Mouse (Mus musculus) kidney, adult 2 months (tissue): ENCODE measurements at regions not wholly inside any gene's neighbourhood (a gene's known extent, or its start where the extent isn't known, plus 50 kb on each side); places are given as distances from the start of the nearest gene placed in this dataset.

Experiments used
- DNase-seq: peaks from one replicate; pipeline ENCODE4 v3.0.0; 2021
- H3K27ac ChIP-seq: fragments of 200-500 bp; 2 replicates; pipeline ENCODE4 v1.5.1; 2012; ENCODE audit warnings: low read depth, low read length, control low read depth, inconsistent platforms; ENCODE audit not compliant: insufficient read depth
- H3K27me3 ChIP-seq: fragments of 200-500 bp; replicated peaks from 2 replicates; pipeline ENCODE4 v1.6.1; 2012; ENCODE audit warnings: mild to moderate bottlenecking, moderate library complexity, low read length, inconsistent platforms; ENCODE audit not compliant: control insufficient read depth, insufficient read depth
- H3K36me3 ChIP-seq: fragments of 200-500 bp; 2 replicates; pipeline ENCODE4 v1.6.1; 2012; ENCODE audit warnings: mild to moderate bottlenecking, moderate library complexity, low read length, inconsistent platforms; ENCODE audit not compliant: control insufficient read depth, insufficient read depth
- H3K4me1 ChIP-seq: fragments of 200-500 bp; 2 replicates; pipeline ENCODE4 v1.6.1; 2011; ENCODE audit warnings: low read length; ENCODE audit not compliant: control insufficient read depth, insufficient read depth
- H3K4me3 ChIP-seq: fragments of 200-500 bp; 2 replicates; pipeline ENCODE4 v1.5.1; 2011; ENCODE audit warnings: mild to moderate bottlenecking, low read depth, low read length, control low read depth; ENCODE audit not compliant: insufficient read depth
- CTCF ChIP-seq: fragments of 200-500 bp; conservative IDR thresholded peaks from 2 replicates; pipeline ENCODE4 v1.5.1; 2011; ENCODE audit warnings: low read depth, mild to moderate bottlenecking, control low read depth, low read length, moderate library complexity, mixed read lengths; ENCODE audit not compliant: insufficient read depth, insufficient read length
- POLR2A ChIP-seq: fragments of 200-500 bp; IDR thresholded peaks from one replicate; pipeline ENCODE4 v1.6.1; 2011; ENCODE audit warnings: low read depth, low read length, control low read depth
- WGBS: fragments of 180-500 bp; shearing (Covaris S2); methylation state at CpG from one replicate; pipeline ENCODE4 v1.1.7; 2018; 5-methylcytosine and 5-hydroxymethylcytosine counted together

- Histone ChIP-seq H3K27me3 (no peaks in the 10 kb centered on the region), H3K4me1 (no peaks in the 10 kb centered on the region), H3K4me3 (no peak overlapping the region), H3K27ac (no peak overlapping the region), H3K36me3 (no peaks in the 10 kb centered on the region)
- DNase-seq, result no peak
- WGBS, result 35% methylated on average over 4 of the region's 4 CpGs
- no peak for TF ChIP-seq CTCF
- TF ChIP-seq POLR2A, result no peak
Observed at GRCm38 (mm10) chr7:95810096-95810495, 360.9 kb upstream of the Tenm4 start.

GRCm38 (mm10) chr7:95814865-95815264, 356.2 kb upstream of the Tenm4 start:
- WGBS, result 43% methylated on average over 2 of the region's 2 CpGs

GRCm38 (mm10) chr7:95823539-95823938, 347.5 kb upstream of the Tenm4 start:
- no peaks in the 10 kb centered on the region for H3K4me1 ChIP-seq
- no peak for DNase-seq
- H3K4me3 ChIP-seq, result no peak overlapping the region
- no peaks in the 10 kb centered on the region for H3K36me3 ChIP-seq
- no peak overlapping the region for H3K27ac ChIP-seq
- no peaks in the 10 kb centered on the region; the same call in 1 of the 2 replicates for H3K27me3 ChIP-seq
- TF ChIP-seq CTCF, result no peak
- no peak for TF ChIP-seq POLR2A
- 89% methylated on average over 4 of the region's 4 CpGs for WGBS

More at GRCm38 (mm10) chr7:95814865-95815264, 356.2 kb upstream of the Tenm4 start:
- Histone ChIP-seq H3K27ac (no peak overlapping the region), H3K4me1 (no peaks in the 10 kb centered on the region), H3K4me3 (no peak overlapping the region), H3K36me3 (no peaks in the 10 kb centered on the region), H3K27me3 (no peaks in the 10 kb centered on the region)
- DNase-seq, result no peak
- no peak for TF ChIP-seq POLR2A
- TF ChIP-seq CTCF, result no peak

GRCm38 (mm10) chr7:95829889-95830288, 341.2 kb upstream of the Tenm4 start:
- Histone ChIP-seq H3K36me3 (no peaks in the 10 kb centered on the region), H3K27me3 (no peaks in the 10 kb centered on the region; the same call in 1 of the 2 replicates), H3K27ac (no peak overlapping the region), H3K4me1 (no peaks in the 10 kb centered on the region), H3K4me3 (no peak overlapping the region)
- TF ChIP-seq CTCF, result no peak
- WGBS, result 78% methylated on average over 4 of the region's 4 CpGs
- DNase-seq, result no peak

GRCm38 (mm10) chr7:95834236-95834919, 336.7 kb upstream of the Tenm4 start:
- DNase-seq, result no peak
- Histone ChIP-seq H3K36me3 (no peaks in the 10 kb centered on the region), H3K4me1 (no peaks in the 10 kb centered on the region), H3K4me3 (no peak overlapping the region), H3K27me3 (no peaks in the 10 kb centered on the region), H3K27ac (no peak overlapping the region)
- TF ChIP-seq CTCF (no peak), POLR2A (no peak)
- WGBS, result 72% methylated on average over 10 of the region's 10 CpGs

GRCm38 (mm10) chr7:95840476-95840875, 330.6 kb upstream of the Tenm4 start:
- H3K27me3 ChIP-seq, result no peaks in the 10 kb centered on the region
- no peak overlapping the region for H3K27ac ChIP-seq
- H3K4me1 ChIP-seq, result no peaks in the 10 kb centered on the region
- no peak for DNase-seq
- TF ChIP-seq POLR2A (no peak), CTCF (no peak)
- WGBS, result 70% methylated on average over 2 of the region's 2 CpGs
- no peak overlapping the region for H3K4me3 ChIP-seq
- H3K36me3 ChIP-seq, result no peaks in the 10 kb centered on the region

GRCm38 (mm10) chr7:95849874-95850273, 321.2 kb upstream of the Tenm4 start:
- no peak for TF ChIP-seq CTCF
- no peak for TF ChIP-seq POLR2A
- no peaks in the 10 kb centered on the region for H3K4me1 ChIP-seq

More at GRCm38 (mm10) chr7:95849874-95850273, 321.2 kb upstream of the Tenm4 start:
- no peak overlapping the region for H3K4me3 ChIP-seq
- no peaks in the 10 kb centered on the region for H3K27me3 ChIP-seq
- no peak for DNase-seq
- WGBS, result 85% methylated on average over 2 of the region's 2 CpGs
- no peak overlapping the region for H3K27ac ChIP-seq
- no peaks in the 10 kb centered on the region for H3K36me3 ChIP-seq
